Mouse (Mus musculus) forebrain, embryonic 11.5 days (tissue): ENCODE data around the gene Radil. TPM values are rescaled to one million over a fixed set of nuclear protein-coding genes. Genes with fewer than 3 reads are reported as not detected.

Source experiments
- ATAC-seq: fragments of 200-750 bp; cut with Nextera tagmentation; replicated peaks from 2 replicates; pipeline ENCODE4 v1.8.0; 2017; ENCODE audit warnings: moderate TSS enrichment; ENCODE audit not compliant: low FRiP score
- DNase-seq: peaks from one replicate; pipeline ENCODE4 v3.0.0-alpha.2; 2017; ENCODE audit warnings: low spot score
- H3K27ac ChIP-seq: fragments of 300-500 bp; sonication (generic); 2 replicates; pipeline ENCODE4 v1.5.1; 2014; ENCODE audit warnings: low read depth, low read length
- H3K27me3 ChIP-seq: fragments of 300-500 bp; sonication (generic); 2 replicates; pipeline ENCODE4 v1.6.1; 2014; ENCODE audit warnings: mild to moderate bottlenecking, low read length, mixed read lengths; ENCODE audit not compliant: control insufficient read depth, insufficient read depth
- H3K36me3 ChIP-seq: fragments of 300-500 bp; sonication (generic); 2 replicates; pipeline ENCODE4 v1.6.1; 2014; ENCODE audit warnings: mild to moderate bottlenecking, low read length, moderate library complexity, mixed read lengths; ENCODE audit not compliant: control insufficient read depth, insufficient read depth
- H3K4me1 ChIP-seq: fragments of 300-500 bp; sonication (generic); replicated peaks from 2 replicates; pipeline ENCODE4 v1.6.1; 2014; ENCODE audit warnings: low read length, mixed read lengths; ENCODE audit not compliant: control insufficient read depth, insufficient read depth
- H3K4me2 ChIP-seq: fragments of 300-500 bp; sonication (generic); 2 replicates; pipeline ENCODE4 v1.6.1; 2014; ENCODE audit warnings: low read depth, mild to moderate bottlenecking, low read length, moderate library complexity, mixed read lengths; ENCODE audit not compliant: severe bottlenecking
- H3K4me3 ChIP-seq: fragments of 300-500 bp; sonication (generic); 2 replicates; pipeline ENCODE4 v1.5.1; 2014; ENCODE audit warnings: low read depth, low read length
- H3K9ac ChIP-seq: fragments of 300-500 bp; sonication (generic); 2 replicates; pipeline ENCODE4 v1.6.1; 2014; ENCODE audit warnings: low read length
- H3K9me3 ChIP-seq: fragments of 300-500 bp; sonication (generic); 2 replicates; pipeline ENCODE4 v1.6.1; 2016; ENCODE audit warnings: low read length, mixed read lengths; ENCODE audit not compliant: control insufficient read depth
- WGBS: fragments of 180-500 bp; shearing (Covaris S2); extraction: QIAGEN DNeasy Blood & Tissue Kit; methylation state at CpG from one replicate; pipeline ENCODE4 v1.1.7; 2014; 5-methylcytosine and 5-hydroxymethylcytosine counted together
- polyA plus RNA-seq: library from polyadenylated mRNA; unstranded; fragments of >200 nt; fragmentation: Nextera tagmentation; extraction: Ambion mirVana; gene quantifications from 2 replicates; pipeline ENCODE4 v1.2.1, GENCODE M21; 2014

The Radil gene
- polyA plus RNA-seq, 1 experiment from 2014 or later, result 2.1 TPM

DNA sequence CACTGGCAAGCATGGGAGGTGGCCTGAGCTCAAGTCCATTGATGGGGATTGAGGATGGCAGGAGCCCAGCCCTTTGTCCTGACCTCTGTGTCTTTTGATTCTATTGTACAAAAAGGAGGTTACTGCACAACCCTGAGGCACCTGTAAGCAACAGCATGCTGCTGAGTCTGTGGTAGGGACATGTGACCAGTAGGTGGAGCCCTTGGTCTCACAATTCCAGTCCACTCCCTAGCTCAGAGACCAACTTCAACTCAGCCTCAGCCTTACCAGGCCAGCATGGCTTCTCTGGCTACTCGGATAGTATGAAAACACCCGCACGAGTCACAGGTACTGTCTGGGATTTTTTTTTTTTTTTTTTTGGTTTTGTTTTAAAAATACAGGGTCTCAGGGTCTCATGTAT, 48.5 kb downstream of the Radil start:
- H3K27ac ChIP-seq, result no peak overlapping the region
- no peak overlapping the region for H3K4me2 ChIP-seq
- 11% methylated on average over 3 of the region's 3 CpGs for WGBS
- peak; percentile 89 for DNase-seq
- no peaks in the 10 kb centered on the region for H3K4me1 ChIP-seq
- ATAC-seq, result peak; percentile 91
- H3K4me3 ChIP-seq, result no peak overlapping the region
- no peaks in the 10 kb centered on the region for H3K36me3 ChIP-seq
- H3K27me3 ChIP-seq, result no peaks in the 10 kb centered on the region
- no peak overlapping the region for H3K9ac ChIP-seq
- no peaks in the 10 kb centered on the region for H3K9me3 ChIP-seq

DNA sequence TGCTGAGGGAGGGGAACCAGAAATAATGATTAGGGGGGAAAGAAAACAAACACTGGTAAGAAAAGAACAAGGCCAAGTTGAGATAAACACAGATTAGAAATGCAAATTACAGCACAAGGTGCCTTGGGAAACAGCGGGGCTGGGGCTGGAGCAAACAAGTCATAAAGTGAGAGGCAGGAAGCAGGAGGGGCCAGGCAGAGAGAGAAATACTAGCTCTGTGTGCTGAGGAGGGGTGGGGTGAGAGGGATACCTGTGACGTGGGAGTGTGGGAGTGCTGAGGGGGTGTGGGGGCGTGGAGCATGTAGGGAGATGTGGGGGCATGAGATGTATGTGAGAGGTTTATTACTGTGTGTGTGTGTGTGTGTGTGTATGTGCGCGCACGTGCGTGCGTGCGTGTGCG, 50.0 kb downstream of the Radil start:
- no peak for DNase-seq
- H3K4me2 ChIP-seq, result no peak overlapping the region
- no peak overlapping the region for H3K9ac ChIP-seq
- no peaks in the 10 kb centered on the region for H3K27me3 ChIP-seq
- no peaks in the 10 kb centered on the region for H3K4me1 ChIP-seq
- H3K9me3 ChIP-seq, result no peaks in the 10 kb centered on the region
- H3K36me3 ChIP-seq, result no peaks in the 10 kb centered on the region
- no peak overlapping the region for H3K4me3 ChIP-seq
- no peak overlapping the region for H3K27ac ChIP-seq
- 82% methylated on average over 10 of the region's 10 CpGs for WGBS
- ATAC-seq, result no peak

GRCm38 (mm10) chr5:142498964-142499363, 51.9 kb downstream of the Radil start:
- H3K9ac ChIP-seq, result no peak overlapping the region
- no peak; the same call in 1 of the 2 replicates for ATAC-seq
- H3K36me3 ChIP-seq, result no peaks in the 10 kb centered on the region
- no peaks in the 10 kb centered on the region for H3K27me3 ChIP-seq
- H3K4me1 ChIP-seq, result 0 out of 2 replicates have a peak, but pooled peaks cover 2% of the 10 kb centered on the region
- 23% methylated on average over 3 of the region's 3 CpGs for WGBS
- no peak overlapping the region for H3K27ac ChIP-seq
- H3K4me3 ChIP-seq, result no peak overlapping the region
- no peak overlapping the region for H3K4me2 ChIP-seq
- no peaks in the 10 kb centered on the region for H3K9me3 ChIP-seq
- DNase-seq, result peak; percentile 65

- H3K9me3 ChIP-seq, result no peaks in the 10 kb centered on the region
- no peak overlapping the region for H3K4me3 ChIP-seq
- 0 out of 2 replicates have a peak, but pooled peaks cover 2% of the 10 kb centered on the region for H3K4me1 ChIP-seq
- no peak for DNase-seq
- no peaks in the 10 kb centered on the region for H3K27me3 ChIP-seq
- ATAC-seq, result no peak
- H3K36me3 ChIP-seq, result no peaks in the 10 kb centered on the region
- H3K9ac ChIP-seq, result no peak overlapping the region
- no peak overlapping the region for H3K27ac ChIP-seq
- H3K4me2 ChIP-seq, result no peak overlapping the region
- WGBS, result 64% methylated on average over 14 of the region's 14 CpGs
Measured at GRCm38 (mm10) chr5:142495321-142496096, 55.4 kb downstream of the Radil start.

DNA sequence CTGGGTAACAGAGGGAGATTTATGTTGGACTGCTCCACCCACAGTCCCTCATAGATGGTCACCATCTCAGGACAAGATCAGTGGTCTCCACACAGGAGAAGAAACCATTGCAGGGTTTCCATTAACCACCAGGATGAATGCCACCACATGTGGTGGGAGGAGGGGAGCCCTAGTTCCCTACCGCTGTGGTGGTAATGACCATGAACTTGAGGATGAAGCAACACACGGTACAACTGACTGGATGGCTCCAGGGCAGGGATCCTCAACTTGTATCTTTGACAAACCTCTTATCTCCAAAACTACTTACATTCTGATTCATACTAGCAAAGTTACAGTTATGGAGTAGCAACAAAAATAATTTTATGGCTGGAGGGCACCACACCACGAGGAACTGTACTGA, 57.6 kb downstream of the Radil start:
- Histone ChIP-seq H3K9me3 (no peaks in the 10 kb centered on the region), H3K27ac (no peak overlapping the region), H3K4me2 (no peak overlapping the region), H3K4me3 (no peak overlapping the region), H3K36me3 (no peaks in the 10 kb centered on the region), H3K27me3 (no peaks in the 10 kb centered on the region), H3K4me1 (0 out of 2 replicates have a peak, but pooled peaks cover 2% of the 10 kb centered on the region), H3K9ac (no peak overlapping the region)
- ATAC-seq (no peak), DNase-seq (no peak)
- WGBS, result 91% methylated on average over 3 of the region's 3 CpGs

GRCm38 (mm10) chr5:142489955-142490707, 60.8 kb downstream of the Radil start:
- H3K36me3 ChIP-seq, result no peaks in the 10 kb centered on the region

DNA sequence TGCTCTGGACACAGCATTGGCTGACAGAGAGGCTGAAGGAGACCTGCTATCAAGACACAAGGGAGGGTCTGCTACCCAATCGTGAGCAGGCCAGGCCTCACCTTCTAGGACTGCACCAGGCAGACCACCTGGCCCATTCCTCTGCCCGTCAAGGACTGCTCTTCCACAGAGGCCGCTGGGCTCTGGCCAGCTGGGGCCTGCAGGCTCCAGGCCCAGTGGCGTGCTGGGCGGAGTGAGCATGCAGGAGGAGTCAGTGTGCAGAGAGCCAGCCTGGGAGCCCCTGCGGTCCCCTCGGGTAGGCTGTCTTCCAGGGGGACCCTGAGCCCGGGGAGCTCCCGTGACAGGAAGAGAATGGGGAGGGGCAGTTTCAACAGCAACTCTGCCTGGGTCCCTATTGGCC, 64.2 kb downstream of the Radil start:
- Histone ChIP-seq H3K9me3 (no peaks in the 10 kb centered on the region), H3K36me3 (no peaks in the 10 kb centered on the region), H3K4me1 (no peaks in the 10 kb centered on the region), H3K4me2 (no peak overlapping the region), H3K4me3 (no peak overlapping the region), H3K9ac (no peak overlapping the region), H3K27me3 (no peaks in the 10 kb centered on the region), H3K27ac (no peak overlapping the region)
- WGBS, result 74% methylated on average over 9 of the region's 9 CpGs
- ATAC-seq, result no peak
- no peak for DNase-seq

More at GRCm38 (mm10) chr5:142489955-142490707, 60.8 kb downstream of the Radil start:
- no peak for ATAC-seq
- H3K4me3 ChIP-seq, result no peak overlapping the region
- H3K4me2 ChIP-seq, result no peak overlapping the region
- H3K27ac ChIP-seq, result no peak overlapping the region
- 0 out of 2 replicates have a peak, but pooled peaks cover under 1% of the 10 kb centered on the region for H3K4me1 ChIP-seq
- no peak for DNase-seq
- H3K9me3 ChIP-seq, result no peaks in the 10 kb centered on the region
- 80% methylated on average over 9 of the region's 9 CpGs for WGBS
- no peak overlapping the region for H3K9ac ChIP-seq
- H3K27me3 ChIP-seq, result no peaks in the 10 kb centered on the region

- H3K27me3 ChIP-seq, result no peaks in the 10 kb centered on the region
- no peak overlapping the region for H3K9ac ChIP-seq
- H3K36me3 ChIP-seq, result no peaks in the 10 kb centered on the region
- 86% methylated on average over 5 of the region's 5 CpGs for WGBS
- H3K4me1 ChIP-seq, result no peaks in the 10 kb centered on the region
- no peaks in the 10 kb centered on the region for H3K9me3 ChIP-seq
- no peak overlapping the region for H3K27ac ChIP-seq
- ATAC-seq (no peak), DNase-seq (no peak)
- no peak overlapping the region for H3K4me3 ChIP-seq
- H3K4me2 ChIP-seq, result no peak overlapping the region
Measured at GRCm38 (mm10) chr5:142483581-142483980, 67.3 kb downstream of the Radil start.
